Mouse (Mus musculus) ES-E14 (cell line): Measurements from ENCODE around the gene Usp8.

ENCODE experiments used
- MAFK ChIP-seq: IDR thresholded peaks from 2 replicates; pipeline ENCODE4 v1.6.1; 2014; ENCODE audit warnings: mild to moderate bottlenecking, low read depth, low read length, inconsistent platforms; ENCODE audit not compliant: insufficient read depth
- ZNF384 ChIP-seq: IDR thresholded peaks from 2 replicates; pipeline ENCODE4 v1.6.1; 2012; ENCODE audit warnings: low read depth, low read length, inconsistent platforms

DNA sequence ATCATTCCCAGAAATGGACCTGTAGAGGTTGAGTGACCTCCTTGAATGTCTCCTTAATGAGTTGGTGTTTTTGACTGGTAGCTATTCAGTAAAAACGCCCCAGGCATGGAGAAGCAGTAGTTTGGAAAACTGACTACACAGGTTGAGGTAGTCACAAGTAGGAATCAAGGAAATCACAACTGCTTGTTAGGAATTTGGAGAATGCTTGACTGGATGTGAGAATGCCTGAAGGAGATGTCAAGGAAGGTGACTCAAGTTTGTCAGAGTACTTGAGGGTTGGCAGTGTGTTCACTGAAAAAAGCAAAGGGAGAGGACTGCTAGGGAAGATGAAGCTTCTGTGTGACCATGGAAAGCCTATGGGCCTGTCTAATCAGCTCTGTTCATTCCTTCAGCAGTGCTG is 29.8 kb upstream of the Usp8 start:
- TF ChIP-seq MAFK (no peak), ZNF384 (no peak)
